Mouse (Mus musculus) thymus, adult 2 months (tissue): ENCODE measurements around the gene Sugct. TPM values are rescaled to one million over a fixed set of nuclear protein-coding genes. Genes with fewer than 3 reads are reported as not detected.

Experiments used
- DNase-seq: peaks from one replicate; pipeline ENCODE4 v3.0.0; 2021
- H3K27ac ChIP-seq: fragments of 200-500 bp; 2 replicates; pipeline ENCODE4 v1.5.1; 2012; ENCODE audit warnings: low read length, control low read depth; ENCODE audit not compliant: control insufficient read depth, insufficient read depth
- H3K27me3 ChIP-seq: fragments of 200-500 bp; 2 replicates; pipeline ENCODE4 v1.6.1; 2012; ENCODE audit warnings: mild to moderate bottlenecking, low read length, moderate library complexity, mixed read lengths; ENCODE audit not compliant: control insufficient read depth, insufficient read depth
- H3K36me3 ChIP-seq: fragments of 200-500 bp; 2 replicates; pipeline ENCODE4 v1.6.1; 2012; ENCODE audit warnings: mild to moderate bottlenecking, low read length, moderate library complexity; ENCODE audit not compliant: control insufficient read depth, insufficient read depth
- H3K4me1 ChIP-seq: fragments of 200-500 bp; replicated peaks from 2 replicates; pipeline ENCODE4 v1.6.1; 2012; ENCODE audit warnings: low read length; ENCODE audit not compliant: control insufficient read depth, insufficient read depth
- H3K4me3 ChIP-seq: fragments of 200-500 bp; 2 replicates; pipeline ENCODE4 v1.5.1; 2012; ENCODE audit warnings: mild to moderate bottlenecking, low read length, control low read depth, moderate library complexity; ENCODE audit not compliant: control insufficient read depth, insufficient read depth
- CTCF ChIP-seq: fragments of 200-500 bp; IDR thresholded peaks from 2 replicates; pipeline ENCODE4 v1.5.1; 2012; ENCODE audit warnings: mild to moderate bottlenecking, control low read depth, low read length, moderate library complexity, borderline replicate concordance; ENCODE audit not compliant: control insufficient read depth, poor library complexity, insufficient read depth; ENCODE audit errors: extremely low read depth
- POLR2A ChIP-seq: fragments of 200-500 bp; IDR thresholded peaks from 2 replicates; pipeline ENCODE4 v1.6.1; 2012; ENCODE audit warnings: mild to moderate bottlenecking, low read length, control low read depth, moderate library complexity; ENCODE audit not compliant: control insufficient read depth, poor library complexity, insufficient read depth; ENCODE audit errors: extremely low read depth
- WGBS: fragments of 180-500 bp; shearing (Covaris S2); methylation state at CpG from one replicate; pipeline ENCODE4 v1.1.7; 2018; 5-methylcytosine and 5-hydroxymethylcytosine counted together
- polyA plus RNA-seq: library from polyadenylated mRNA; depleted of rRNA; stranded (reverse); fragments of >200 nt; gene quantifications from 2 replicates; pipeline ENCODE4 v1.2.3, GENCODE M21; 2012

Gene Sugct
- polyA plus RNA-seq, 1 experiment: 1.00 TPM

- Histone ChIP-seq H3K36me3 (no peaks in the 10 kb centered on the region), H3K4me3 (no peak overlapping the region), H3K27me3 (no peaks in the 10 kb centered on the region), H3K27ac (no peak overlapping the region), H3K4me1 (no peaks in the 10 kb centered on the region)
- DNase-seq: no peak
- WGBS: 17% methylated on average over 3 of the region's 3 CpGs
- TF ChIP-seq CTCF (no peak), POLR2A (no peak)
Measured at GRCm38 (mm10) chr13:17116073-17116472, 579.3 kb downstream of the Sugct start.

- WGBS: 94% methylated on average over 1 of the region's 1 CpGs
- TF ChIP-seq CTCF: no peak
- TF ChIP-seq POLR2A: no peak
- Histone ChIP-seq H3K27ac (no peak overlapping the region), H3K36me3 (no peaks in the 10 kb centered on the region), H3K4me1 (no peaks in the 10 kb centered on the region), H3K27me3 (no peaks in the 10 kb centered on the region), H3K4me3 (no peak overlapping the region)
- DNase-seq: no peak
Measured at GRCm38 (mm10) chr13:17102372-17102771, 593.0 kb downstream of the Sugct start.

GRCm38 (mm10) chr13:17086547-17086946, 608.8 kb downstream of the Sugct start:
- Histone ChIP-seq H3K4me1 (peaks cover 5% of the 10 kb centered on the region; the same call in 1 of the 2 replicates), H3K36me3 (no peaks in the 10 kb centered on the region), H3K4me3 (no peak overlapping the region), H3K27ac (no peak overlapping the region), H3K27me3 (no peaks in the 10 kb centered on the region)
- TF ChIP-seq CTCF (no peak), POLR2A (no peak)
- WGBS: 88% methylated on average over 2 of the region's 2 CpGs
- no peak for DNase-seq

DNA sequence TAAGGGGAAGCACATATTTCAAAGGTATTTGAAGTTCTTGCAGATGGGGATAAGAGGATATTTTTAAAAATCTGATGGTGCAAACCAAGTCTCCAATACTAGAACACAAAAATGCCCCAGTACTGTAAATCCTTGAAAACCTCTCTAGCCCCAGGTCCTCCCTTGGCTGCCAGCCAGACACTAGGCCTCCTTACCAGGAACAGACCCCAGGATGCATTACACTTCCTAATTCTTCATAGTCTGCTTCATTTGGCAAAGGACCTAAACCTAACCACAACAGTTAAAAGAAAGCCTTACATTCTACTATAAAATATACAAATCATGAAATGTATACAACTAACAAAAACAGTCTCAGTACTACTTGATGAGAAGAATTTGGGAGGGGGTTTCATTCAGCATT, 609.2 kb downstream of the Sugct start:
- Histone ChIP-seq H3K4me1 (peaks cover 5% of the 10 kb centered on the region; the same call in 1 of the 2 replicates), H3K36me3 (no peaks in the 10 kb centered on the region), H3K27me3 (no peaks in the 10 kb centered on the region), H3K27ac (no peak overlapping the region), H3K4me3 (no peak overlapping the region)
- TF ChIP-seq POLR2A (no peak), CTCF (no peak)
- DNase-seq: no peak

- no peak for DNase-seq
- 84% methylated on average over 6 of the region's 6 CpGs for WGBS
- TF ChIP-seq POLR2A: no peak
- Histone ChIP-seq H3K27me3 (no peaks in the 10 kb centered on the region), H3K36me3 (no peaks in the 10 kb centered on the region), H3K27ac (no peak overlapping the region), H3K4me1 (peaks cover 5% of the 10 kb centered on the region; the same call in 1 of the 2 replicates), H3K4me3 (no peak overlapping the region)
Measured at GRCm38 (mm10) chr13:17084946-17085852, 610.2 kb downstream of the Sugct start.

DNA sequence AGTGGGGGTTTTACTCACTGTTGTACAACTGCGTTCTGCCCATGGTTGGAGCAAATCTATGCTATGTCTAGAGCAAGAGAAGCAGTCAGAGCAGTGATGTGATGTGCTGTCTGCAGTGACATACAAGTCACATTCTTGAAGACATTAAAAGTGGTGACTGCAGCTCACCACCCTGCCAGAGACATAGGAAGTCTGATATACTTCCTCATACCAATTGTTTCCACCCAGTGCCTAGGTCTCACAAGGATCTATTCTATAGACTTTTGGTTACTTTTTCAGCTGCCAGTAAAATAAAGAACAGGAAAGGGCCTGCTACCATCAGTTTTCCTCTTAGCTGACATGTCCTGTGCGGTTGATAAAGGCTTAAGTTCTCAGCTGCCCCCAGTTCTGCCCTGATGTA, 613.7 kb downstream of the Sugct start:
- Histone ChIP-seq H3K4me1 (peaks cover 5% of the 10 kb centered on the region; the same call in 1 of the 2 replicates), H3K4me3 (no peak overlapping the region), H3K36me3 (no peaks in the 10 kb centered on the region), H3K27me3 (no peaks in the 10 kb centered on the region), H3K27ac (no peak overlapping the region)
- WGBS: 72% methylated on average over 2 of the region's 2 CpGs
- DNase-seq: no peak
- TF ChIP-seq POLR2A (no peak), CTCF (no peak)
